Mouse (Mus musculus): ENCODE measurements at regions not wholly inside any gene's neighbourhood (a gene's known extent, or its start where the extent isn't known, plus 50 kb on each side); places are given as distances from the start of the nearest gene placed in this dataset.
A peak's percentile ranks its signal among the peaks of the same experiment; 100 is the strongest.

DNA sequence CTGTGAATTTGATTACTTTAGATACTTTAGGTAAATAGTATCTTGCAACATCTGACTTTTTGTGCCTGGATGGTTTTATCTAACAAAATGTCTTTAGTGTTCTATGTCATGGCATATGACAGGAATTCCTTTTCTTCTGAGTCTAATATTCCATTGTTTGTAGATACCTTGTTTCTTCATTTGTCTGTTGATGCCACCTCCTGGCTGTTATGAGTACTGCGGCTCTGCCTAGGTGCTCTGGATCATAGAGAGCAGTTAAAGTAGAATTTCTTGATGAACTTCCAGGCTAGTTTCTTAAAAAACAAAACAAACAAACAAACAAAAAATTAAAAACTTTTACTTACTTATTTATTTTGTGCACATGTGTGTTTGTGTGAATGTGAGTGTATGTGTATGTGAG, 83.6 kb upstream of the Kif2a start:
- DNase-seq (ENCODE audit: low spot score in 2 of 2), result peak; percentile 46 to 53

GRCm38 (mm10) chr13:107101598-107101997, 79.7 kb upstream of the Kif2a start:
- peak; percentile 88 to 90 for DNase-seq (ENCODE audit: low spot score in 2 of 2)

GRCm38 (mm10) chr13:107100852-107101325, 79.0 kb upstream of the Kif2a start:
- no peak for DNase-seq (ENCODE audit: low spot score in 2 of 2)

- DNase-seq (ENCODE audit: low spot score in 2 of 2), result no peak
These were observed 78.2 kb upstream of the Kif2a start for GRCm38 (mm10) chr13:107100116-107100515.

DNA sequence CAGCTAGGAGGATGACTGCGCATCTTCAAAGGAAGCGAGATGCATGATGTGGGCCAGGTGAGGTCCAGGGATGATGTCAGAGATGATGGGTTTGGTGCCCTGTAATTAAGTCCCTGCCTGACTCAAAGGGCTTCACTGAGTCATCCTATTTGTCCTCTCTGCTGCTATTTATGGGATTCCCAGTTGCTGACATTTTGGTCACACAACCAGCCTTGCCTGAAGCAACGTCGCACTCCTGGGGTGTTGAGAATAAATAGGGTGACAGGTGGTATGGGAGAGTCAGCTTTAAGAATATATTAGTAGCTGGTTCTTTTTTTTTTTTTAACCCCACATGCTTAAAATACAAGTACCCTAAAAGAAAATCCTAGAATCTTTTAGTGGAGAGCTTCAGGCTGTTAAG, 75.1 kb upstream of the Kif2a start:
- DNase-seq (ENCODE audit: low spot score in 2 of 2), result no peak

- DNase-seq (ENCODE audit: low spot score in 2 of 2), result no peak
These were observed 73.2 kb upstream of the Kif2a start for GRCm38 (mm10) chr13:107094976-107095716.

- DNase-seq (ENCODE audit: low spot score in 2 of 2), result no peak
These were observed 72.6 kb upstream of the Kif2a start for GRCm38 (mm10) chr13:107094487-107094886.

DNA sequence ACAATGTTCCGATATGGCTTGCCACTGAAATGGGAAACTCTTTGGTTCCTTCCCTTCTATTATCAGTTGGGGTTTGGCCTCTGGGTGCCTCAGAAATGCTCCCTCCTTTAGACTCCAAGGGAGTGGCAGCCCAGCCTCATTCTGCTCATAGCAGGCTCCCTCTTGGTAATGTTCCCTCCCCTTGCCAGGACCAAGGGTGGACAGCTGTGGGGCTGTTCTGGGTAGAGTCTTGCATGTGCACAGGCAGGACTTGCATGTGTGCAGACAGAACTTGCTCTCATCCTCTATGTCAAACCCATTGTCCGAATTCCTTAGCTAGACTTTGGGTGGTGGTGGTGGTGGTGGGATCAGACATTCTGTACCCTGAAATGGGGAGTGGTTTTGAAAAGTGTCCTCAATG, 71.8 kb upstream of the Kif2a start:
- DNase-seq (ENCODE audit: low spot score in 2 of 2), result no peak

- DNase-seq (ENCODE audit: low spot score in 2 of 2), result no peak
These were observed 66.3 kb upstream of the Kif2a start for GRCm38 (mm10) chr13:107088198-107088597.

- DNase-seq (ENCODE audit: low spot score in 2 of 2), result no peak
These were observed 65.4 kb upstream of the Kif2a start for GRCm38 (mm10) chr13:107087355-107087754.

DNA sequence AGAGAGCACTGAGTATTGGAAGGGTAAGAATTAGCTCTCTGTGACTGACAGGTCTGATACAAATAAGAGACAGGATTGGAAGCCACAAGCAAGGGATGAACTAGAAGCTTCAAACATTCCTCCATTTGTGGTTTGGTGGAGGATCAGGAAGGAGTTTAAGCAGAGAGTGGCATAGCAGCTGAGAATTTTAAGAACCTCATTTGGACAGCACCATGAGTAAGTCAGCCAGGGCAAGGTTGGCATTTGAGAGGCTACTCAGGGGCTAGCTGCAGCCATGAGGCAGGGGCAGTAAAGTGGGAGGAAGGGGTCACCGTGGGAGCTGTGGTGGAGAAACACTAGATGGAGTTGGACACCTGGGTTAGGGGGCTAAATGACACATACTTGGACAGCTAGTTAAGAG, 56.2 kb upstream of the Kif2a start:
- DNase-seq (ENCODE audit: low spot score in 2 of 2), result no peak

- DNase-seq (ENCODE audit: low spot score in 2 of 2), result no peak
These were observed 53.0 kb upstream of the Kif2a start for GRCm38 (mm10) chr13:107074917-107075316.

DNA sequence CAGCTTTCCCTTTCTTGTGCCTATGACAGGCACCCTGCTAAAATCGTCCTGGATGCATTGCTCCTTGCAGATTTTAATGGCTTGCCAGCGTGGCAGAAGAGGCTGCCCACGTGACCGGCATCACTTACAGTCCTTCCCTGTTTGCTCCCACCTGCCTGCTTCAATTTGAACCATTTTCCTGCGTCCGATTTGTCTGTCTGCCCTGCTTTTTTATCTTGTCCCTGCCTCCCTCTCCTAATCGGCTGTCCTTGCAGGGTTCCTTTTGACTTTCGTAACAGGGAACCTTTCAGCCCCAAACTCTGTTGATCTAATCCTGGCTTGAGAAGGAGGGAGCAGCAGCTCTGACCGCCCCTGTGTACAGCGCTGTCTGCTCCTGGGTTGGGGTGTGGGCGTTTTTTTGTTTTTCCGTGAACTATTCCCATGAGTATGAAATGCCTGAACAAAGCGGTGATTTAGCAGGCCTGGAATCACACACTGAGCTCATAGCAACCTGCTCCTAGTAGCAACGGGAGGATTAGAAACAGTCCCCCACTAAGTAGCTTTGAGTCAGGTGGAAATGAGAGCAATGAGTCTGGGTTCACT, 51.2 kb upstream of the Kif2a start:
- DNase-seq (ENCODE audit: low spot score in 2 of 2), result peak; percentile 37 to 40

DNA sequence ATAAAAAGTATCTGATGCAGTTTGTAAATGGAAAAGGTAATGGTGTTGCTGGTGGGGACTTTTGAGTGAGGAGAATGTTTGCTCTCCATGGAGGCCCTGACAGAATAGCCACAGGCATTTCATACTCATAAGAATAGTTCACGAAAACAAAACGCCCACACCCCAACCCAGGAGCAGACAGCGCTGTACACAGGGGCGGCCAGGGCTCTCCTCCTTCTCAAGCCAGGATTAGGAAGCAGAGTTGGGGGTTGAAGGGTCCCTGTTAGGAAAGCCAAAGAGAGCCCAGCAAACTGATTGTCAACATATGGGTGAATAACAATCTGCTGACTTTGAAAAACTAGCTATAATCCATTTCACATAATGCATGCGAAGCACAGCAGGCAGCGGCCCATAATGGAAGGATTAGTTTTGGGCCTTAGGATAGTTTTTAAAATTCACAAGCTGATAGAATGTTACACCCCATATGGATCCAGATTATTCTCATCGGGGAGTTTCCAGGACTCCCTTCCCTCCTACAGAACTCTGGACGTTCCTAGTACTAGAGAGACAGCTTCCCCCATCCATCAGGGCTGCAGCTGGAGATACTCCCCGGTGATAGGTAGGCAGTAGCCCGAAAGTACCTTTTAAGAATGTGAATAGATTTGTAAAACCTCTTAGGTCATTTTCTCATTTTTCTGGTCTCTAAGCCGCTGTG, 50.6 kb upstream of the Kif2a start:
- no peak for DNase-seq (ENCODE audit: low spot score in 2 of 2)

Small RNAs in the stretch of these regions (microRNA-seq; reads per million reads assigned to microRNA genes)
- gene Gm22118, result 0 reads per million in 2 experiments

Data from layer of hippocampus, postnatal 10 days (tissue).